Mouse (Mus musculus): ENCODE results near the gene Nox1.

DNA sequence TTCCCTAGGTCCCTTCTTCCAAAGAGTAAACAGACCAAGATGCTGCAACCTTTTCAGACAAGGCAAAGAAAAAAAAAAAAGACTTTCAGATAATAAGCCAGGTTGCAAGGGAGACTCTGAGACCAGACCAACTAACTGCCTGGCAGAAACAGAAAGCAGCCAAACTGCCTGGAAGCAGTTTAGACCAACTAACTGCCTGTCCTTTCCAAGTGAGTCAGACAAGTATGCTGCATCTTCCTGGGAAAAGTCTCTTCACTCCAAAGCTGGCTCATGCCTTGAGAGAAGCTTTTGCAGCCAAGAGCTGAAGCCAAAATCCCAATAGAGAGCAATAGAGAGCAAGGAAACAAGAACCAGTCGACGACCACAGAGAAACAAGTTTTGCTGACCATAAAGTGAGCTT is 164.9 kb downstream of the Nox1 start:
- TF ChIP-seq CTCF (IDR thresholded peaks at IDR 0.05; ENCODE audit: low read depth, low read length) (no peak), POLR2A (IDR thresholded peaks at IDR 0.05; ENCODE audit: extremely low read depth, insufficient read depth, low read length) (no peak)
